Mouse (Mus musculus) fat pad, adult 2 months (tissue): Measurements from ENCODE around the gene Gpr1.
"Not testable (repeated sequence)": the region's sequence is repeated elsewhere in the genome, so short reads cannot be mapped to it uniquely, and the experiment has no call there.

ENCODE experiments used
- DNase-seq: peaks from one replicate; pipeline ENCODE4 v3.0.0-alpha.2; 2011; ENCODE audit warnings: low read depth, low spot score; ENCODE audit errors: extremely low read depth

Gpr1 gene

DNA sequence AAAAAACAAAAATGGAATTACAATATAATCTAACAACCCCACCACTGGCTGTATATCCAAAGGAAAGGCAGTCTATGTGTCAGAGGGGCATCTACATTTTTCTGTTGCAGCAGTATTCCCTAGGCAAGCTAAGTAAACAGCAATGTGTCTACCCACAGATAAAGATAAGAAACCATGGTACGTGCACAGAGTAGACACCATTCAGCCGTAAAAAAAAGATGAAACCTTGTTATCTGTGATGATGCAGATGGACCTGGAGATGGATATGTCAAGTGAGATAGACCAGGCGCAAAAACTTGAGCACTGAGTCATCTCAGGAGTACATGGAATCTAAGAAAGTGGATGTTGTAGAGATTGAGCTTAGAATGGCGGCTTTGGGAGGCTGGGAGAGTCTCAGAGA, 10.7 kb upstream of the Gpr1 start:
- DNase-seq, result no peak

DNA sequence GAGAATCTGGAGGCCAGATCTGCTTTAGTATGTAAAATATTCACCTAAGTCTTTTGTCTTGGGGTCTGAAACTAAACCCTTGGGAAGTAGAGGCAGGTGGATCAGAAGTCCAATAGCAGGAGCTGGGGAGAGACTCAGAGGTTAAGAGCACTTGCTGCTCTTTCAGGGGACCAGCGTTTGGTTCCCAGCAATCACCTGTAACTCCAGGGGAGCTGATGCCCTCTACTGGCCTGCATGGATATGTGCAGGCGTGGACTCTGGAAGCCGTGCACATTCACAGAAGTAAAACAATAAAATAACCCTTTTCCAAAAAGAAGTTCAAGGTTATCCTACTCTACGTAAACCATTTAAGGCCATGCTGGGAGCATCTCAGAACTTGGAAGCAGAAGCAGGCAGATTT, 4.9 kb upstream of the Gpr1 start:
- no peak for DNase-seq

DNA sequence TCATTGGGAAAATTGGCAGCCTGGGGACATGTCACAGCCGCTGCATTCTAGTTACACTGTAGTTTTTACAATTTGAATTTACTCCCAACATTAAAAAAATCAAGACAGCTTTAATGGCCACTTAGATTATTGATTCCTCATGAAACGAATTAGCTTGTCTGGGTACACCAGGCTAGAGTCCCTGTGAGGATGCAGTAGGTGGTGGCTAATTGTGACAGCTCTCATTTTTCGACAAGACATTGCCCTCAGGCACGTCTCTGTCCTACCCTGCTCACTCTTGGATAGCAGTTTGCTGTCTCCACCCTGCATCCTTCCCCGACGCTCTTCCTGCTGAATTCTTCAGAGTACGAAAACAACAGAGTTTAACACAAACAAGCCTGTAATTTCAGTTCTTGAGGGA, 288 bp upstream of the Gpr1 start:
- no peak for DNase-seq

DNA sequence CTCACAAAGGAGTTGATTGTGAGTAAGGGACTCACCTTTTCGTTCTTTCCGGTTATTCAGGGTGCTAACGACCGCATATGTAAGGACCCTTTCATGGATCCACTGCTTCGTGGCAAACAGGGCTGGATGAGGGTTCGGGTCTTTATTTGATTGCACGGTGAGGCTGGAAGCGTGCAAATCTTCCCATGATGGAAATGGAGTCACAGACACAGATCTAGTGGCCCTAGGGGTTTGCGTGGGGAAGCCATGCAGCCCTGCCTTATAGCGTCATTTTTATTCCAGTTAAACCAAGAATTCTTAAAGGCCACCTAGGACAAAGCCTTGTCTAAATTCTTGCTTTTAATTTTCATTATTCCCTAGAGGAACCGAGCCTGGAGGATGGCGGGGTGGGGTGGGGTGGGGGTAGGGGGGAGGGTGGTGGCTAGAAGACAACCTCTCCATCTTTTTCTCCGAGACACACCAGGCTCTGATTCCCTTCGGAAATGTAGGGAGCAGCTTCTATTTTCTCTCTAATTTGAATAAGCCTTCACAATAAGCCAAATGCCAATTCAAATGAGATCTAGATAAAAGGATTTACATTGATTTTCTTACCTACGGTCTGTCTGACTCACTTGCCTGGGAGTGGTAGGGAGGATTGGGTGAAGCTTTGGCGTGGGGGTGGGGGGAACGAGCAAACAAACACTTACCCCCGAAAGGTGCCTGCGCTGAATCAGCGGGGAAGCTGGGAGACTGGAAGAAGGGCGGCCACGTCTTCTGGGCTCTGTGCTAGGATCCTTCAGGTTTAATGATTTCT, 669 bp downstream of the Gpr1 start:
- DNase-seq, result no peak

DNA sequence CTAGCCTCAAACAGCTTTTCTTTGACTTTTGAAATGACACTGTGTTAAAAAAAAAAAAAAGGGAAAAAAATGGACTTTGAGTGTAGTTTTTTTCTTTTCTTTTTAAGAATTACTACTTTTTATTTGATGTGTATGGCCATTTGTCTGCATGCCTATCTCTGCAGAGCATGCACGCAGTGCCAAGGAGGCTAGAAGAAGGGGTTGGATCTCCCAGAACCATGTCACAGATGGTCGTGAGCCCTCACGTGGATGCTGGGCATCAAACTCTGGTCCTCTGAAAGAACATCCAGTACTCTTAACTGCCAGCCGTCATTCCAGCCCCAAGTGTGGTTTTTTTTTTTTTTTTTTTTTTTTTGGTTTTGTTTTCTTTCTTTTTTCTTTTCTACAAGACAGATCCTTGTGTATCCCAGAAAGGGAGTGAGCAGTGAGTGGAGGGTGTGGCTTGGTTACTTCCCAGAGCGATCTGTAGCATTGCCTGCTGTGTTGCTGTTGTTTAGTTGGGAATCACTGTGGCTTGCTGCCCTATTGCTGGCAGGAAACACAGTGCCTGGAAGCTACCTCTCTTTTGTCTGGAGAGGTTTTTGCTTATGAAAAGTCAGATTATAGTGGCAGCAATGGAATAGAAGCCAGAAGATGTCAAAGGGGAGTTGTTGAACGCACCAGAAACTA, 4.3 kb downstream of the Gpr1 start:
- DNase-seq, result no peak

DNA sequence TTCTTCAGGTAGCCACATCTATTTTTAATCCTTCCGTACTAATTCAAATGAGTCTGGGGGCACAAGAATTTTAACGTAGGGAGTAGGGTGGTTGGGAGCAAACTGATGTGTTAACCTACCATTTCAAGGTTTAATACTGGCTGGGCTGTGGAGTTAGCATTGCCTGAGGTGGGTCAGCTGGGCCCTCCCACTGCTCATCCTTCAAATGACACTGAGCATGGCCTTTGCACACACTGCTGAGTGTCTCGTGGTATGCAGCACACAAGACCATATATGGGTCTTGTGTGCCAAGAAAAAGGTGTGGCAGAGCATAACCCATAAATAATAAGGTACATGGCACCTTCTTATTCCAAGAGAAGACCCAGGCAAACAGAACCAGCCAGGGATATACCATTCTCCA, 6.7 kb downstream of the Gpr1 start:
- DNase-seq, result no peak

DNA sequence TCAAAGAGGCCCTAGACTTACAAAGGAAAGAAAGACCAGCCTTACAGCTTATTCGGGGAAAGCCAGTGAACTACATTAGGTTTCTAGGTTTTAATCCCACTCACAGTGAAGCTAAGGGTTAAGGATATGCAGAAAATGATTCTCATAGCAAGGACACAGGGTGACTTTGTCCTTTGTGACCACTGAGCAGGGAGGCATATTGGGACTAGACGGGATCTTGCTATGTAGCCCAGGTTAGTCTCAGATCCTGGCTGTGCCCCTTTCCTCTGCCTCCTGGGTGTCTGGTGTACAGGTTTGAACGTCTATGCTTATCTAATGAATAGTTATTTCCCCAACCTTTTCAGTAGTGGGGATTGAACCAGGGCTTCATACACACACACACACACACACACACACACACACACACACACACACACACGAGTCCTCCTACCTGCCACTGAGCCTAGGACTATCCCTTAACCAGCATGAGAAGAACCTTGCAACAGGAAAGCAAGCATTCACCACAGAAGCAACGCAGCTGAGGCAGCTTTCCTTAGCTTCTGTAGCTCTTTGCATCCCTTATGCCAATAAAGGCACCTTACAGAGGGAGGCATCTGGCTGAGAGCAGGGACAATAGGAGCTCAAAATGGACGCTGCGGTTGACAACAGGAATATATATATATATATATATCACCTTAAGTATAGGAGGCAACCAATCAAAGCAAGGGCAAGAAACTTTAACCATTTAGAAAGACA, 9.5 kb downstream of the Gpr1 start:
- no peak for DNase-seq

DNA sequence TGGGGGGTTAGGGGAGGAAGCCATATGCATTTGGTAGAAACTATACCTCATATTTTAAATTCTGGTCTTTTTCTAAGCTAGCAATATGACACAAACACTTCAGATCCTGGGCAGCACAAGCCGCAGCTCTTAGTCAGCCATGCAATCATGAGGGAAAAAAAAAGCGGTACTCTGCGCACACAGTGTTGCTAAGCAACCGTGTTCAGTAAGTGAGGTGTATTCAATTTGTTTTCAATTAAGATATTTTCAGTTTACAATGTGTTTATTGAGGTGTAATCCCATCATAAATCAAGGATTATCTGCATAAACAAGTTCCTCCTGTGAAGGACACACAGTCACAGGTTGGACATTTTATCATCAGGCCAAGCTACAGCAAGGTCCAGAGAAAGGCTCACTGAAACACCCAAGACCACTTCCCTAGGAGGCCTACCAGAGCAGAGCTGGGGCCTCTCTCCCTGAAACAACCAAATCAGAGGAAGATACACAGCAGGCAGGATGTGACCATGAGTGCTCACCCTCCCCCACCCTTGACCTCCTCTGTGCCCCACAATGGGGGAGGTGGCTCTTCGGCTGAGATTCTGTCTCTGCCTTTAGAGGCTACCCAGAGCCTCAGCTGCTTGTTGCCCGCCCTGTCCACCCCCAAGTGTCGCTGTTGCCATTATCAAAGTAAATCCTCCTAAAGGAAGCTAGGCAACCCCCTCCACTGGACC, 10.2 kb downstream of the Gpr1 start:
- DNase-seq, result no peak

DNA sequence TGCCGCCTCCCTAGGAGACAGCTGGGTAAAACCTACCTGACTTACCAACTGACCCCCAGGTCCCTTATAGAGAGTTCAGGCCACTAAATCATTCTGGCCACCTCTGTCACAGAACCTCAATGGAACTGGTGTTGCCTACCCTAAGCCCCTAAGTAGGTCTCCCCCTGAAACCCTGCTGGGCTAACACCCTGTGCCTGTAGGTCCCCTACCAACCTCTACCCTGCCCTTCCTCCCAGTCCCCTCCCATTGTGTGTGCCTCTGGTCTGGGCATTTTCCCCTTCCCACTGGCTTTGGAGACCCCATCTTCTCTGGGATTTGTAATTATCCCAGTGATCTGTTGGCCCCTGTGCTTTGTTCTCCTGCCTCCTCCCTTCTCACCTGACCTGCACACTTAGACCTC, 10.9 kb downstream of the Gpr1 start:
- no peak for DNase-seq

DNA sequence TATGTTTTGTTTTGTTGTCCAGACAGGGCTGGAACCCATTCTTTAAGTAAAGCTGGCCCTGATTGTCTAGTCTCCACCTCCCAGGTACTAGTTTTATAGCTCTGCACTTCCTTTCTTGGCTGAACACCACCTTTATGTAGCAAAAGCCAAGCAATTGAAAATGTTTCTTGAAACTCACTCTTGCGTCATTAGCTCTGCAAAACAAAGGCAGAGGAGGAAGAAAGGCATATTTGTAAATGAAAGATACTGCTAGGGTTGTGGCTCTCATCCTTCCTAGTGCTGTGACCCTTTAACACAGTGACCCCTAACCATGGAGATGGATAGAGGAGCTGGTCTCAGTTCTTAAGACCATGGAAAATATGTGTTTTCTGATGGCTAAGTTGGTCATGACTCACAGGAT, 12.7 kb downstream of the Gpr1 start:
- no peak for DNase-seq

DNA sequence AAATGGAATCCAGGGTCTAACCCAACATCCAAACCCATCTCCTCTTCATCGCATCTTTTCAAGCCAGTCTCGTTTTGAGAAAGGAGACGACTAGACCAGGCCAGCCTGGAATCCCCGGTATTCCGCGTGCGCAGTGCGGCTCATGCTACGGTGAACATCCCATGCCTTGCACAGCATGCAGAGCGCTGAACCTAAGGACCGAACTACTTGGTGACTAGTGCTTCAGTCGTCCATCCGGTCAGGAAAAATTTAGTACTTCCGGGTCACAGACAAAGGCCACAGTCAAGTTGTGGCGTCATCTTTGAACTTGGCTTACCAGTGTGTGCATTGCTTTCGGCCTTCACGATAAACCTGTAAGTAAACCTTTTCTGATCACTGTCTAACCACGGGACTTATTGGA, 14.0 kb downstream of the Gpr1 start:
- DNase-seq, result no peak

DNA sequence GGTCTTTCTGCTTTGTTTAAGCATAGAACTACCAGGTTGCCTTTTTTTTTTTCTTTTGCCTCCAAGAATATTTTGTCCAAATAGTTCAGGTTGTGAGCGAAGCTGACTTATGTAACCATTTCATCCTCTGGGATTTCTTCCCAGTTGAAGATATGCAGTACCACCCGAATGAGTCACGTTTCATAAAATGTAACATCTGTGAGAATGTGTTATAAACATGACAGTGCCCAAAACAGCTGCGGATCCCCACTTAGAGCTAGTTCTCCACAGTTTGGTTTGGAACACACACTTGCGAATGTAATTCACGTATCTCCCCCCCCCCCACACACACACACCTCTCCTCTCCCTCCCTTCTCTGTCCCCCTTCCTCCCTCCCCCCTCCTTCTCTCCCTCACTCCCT, 15.0 kb downstream of the Gpr1 start:
- DNase-seq, result no peak

DNA sequence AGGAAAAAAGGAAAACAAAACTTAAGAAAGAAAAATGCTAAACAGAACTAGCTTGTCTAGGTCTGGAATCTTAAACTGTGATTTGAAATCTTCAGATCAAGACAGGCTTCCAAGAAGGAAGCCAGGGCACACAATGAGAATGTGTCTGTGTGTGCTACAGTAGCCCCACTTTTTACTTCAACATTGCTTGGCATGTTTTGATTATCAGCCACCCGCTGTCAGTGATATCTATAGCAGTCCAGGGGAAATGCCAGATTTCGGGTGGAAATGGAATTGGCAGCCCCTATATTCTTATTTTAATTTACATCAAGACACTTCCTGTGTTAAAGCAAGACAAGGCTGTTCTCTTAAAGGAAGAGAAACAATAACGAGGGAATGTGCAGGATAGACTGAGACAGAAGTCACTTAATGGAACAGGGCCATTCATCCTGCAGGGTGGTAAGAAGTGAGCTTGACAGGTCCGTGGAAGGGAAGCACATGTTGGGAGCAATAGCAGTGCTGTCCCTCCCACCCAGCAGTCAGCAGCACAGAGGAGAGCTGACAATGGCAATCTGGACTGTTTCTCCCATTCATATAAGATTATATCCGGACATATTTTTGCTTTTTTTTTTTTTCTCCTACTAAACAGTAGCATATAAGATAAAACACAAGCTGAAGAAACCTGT, 18.4 kb downstream of the Gpr1 start:
- DNase-seq, result no peak

DNA sequence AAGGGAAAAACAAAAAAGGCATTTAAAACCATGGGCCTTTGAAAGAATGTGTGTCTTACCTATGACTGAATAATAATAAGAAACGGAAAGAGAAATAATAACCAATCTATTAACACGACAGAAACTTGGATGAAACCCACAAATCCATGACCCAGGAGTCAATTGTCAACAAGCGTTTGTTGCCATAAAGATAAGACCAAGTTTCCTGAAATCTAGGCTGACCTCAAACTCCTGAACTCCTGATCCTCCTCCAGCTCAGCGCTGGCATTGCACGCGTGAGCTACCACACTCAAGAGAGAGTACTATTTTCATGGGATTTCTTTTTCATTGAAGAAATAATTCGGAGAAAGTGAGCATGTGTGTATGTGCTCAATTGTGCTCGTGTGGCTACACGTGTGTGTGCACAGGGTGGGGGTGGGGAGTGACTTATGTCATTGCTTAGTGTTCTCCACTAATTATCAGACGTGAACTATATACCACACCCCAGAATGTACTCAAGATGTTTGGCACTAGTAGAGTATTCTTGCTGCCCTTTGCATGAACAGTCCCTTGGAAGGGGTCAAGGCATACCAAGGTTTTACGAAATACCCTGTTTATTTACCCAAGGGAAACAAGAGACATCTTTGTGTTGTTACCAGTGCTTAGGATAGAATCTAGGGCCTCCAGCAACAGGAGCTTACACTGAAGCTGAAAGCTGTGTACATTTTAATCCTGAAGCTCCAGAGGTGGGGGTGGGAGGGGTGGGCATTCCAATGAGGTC, 21.9 kb downstream of the Gpr1 start:
- no peak for DNase-seq

DNA sequence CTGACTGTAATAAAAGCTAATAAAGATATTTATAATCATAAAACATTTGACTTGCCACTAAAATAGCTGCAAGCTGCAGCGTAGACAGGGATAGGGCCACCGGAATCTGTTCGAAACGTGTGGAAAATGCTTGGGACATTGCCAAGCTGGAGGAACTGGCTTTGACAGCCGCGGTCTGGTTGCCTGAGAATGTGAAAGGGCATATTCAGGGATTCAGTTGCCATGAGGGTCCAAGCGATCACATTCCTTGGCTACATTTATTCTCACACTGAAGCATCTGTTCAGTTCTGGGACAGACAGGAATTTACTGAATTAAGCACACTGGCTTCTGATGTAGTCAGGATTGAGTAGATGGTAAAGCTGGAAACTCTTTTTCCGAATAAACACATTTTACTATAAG, 23.5 kb downstream of the Gpr1 start:
- DNase-seq, result no peak

DNA sequence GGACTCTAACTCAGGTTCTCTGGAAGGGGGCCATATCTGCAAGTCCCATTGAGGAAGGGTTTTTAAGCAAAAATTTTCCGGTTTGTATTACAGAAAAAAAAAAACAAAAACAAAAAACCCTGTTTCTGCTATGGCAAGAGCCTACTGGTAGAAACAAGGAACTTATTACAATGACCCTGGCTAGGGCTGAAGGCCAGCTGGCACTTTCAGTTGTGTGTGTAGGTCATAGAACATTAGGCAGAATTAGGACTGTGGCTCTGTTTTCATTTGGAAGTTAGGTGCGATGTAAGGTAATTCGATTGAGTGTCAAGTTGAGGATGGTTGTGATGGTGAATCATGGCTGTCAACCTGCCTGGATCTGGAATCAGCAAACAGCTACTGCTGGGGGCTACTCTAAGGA, 25.8 kb downstream of the Gpr1 start:
- no peak for DNase-seq

DNA sequence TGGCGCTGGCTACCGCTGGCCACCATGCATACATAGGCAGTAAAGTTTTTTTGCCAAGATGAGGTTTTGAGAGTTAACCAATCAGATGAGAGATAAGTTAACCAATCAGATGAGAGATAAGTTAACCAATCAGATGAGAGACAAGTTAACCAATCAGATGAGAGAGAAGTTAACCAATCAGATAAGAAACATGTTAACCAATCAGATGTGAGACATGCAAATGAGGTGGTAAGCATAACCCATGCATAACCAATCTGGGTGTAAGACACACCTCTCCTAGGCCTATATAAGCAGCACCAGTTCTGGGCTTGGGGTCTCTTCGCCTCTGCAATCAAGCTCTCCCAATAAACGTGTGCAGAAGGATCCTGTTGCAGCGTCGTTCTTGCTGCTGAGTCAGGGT, 28.9 kb downstream of the Gpr1 start:
- DNase-seq, result not testable (repeated sequence)

DNA sequence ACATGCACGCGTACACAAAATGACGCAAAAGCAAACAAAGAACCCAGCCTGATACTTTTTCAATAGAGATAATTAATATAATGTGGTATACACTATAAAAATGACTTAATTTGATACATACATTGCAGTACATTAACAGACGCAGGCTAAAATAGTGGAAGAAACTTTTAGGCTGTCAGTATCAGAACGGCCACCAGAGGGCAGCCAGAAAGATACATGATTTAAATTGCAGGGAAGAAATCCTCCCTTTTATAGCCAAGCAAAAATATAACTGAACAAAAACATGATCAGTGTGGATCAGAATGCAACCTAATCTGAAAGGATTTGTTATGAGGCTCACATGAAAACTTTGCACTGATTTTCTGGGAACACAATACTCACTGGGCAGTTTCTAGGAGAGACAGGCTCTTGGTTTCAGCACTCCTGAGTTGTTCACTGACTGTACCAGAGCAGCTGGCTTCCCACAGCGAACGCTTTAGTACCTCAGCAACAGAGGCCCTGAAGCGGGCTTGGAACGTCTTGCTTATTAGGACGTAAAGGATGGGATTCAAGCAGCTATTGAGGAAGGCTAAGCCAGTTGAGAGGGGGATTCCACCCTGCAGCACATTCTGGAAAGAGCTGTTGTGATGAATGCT, 31.6 kb downstream of the Gpr1 start:
- no peak for DNase-seq

DNA sequence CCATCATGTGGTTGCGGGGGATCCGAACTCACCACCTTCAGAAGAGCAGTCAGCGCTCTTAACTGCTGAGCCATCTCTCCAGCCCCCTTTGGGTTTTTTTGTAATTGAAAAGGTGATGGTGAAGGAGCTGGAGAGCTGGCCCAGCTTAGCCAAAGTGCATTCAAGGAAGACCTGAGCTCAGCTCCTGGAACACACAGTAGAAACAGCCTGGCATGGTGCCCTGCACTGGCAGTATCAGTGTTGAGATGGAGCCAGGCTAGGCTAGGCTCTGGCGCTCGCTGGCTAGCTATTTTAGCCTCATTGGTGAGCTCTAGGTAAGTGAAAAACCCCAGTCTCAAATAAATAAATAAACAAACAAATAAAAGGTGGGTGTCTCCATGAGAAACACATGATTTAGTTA, 32.1 kb downstream of the Gpr1 start:
- no peak for DNase-seq

DNA sequence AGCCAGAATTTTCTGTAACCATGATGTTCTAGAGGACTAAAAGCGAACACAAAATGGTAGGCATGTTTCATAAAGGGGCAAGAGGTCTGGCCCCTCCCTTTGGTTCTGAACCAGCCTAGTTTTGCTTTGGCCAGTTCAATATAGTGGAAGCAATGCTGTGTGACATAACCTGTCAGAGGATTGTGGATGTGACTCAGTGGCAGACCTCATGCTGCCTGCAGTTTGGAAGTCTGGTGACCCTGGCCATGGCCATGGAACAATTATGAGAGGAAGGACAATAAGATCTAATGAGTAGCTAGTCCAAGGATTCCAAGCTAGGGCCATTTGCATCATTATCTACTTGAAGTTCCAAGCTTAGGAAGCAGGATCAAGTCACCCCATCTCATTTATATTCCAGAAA, 32.9 kb downstream of the Gpr1 start:
- no peak for DNase-seq
